Mouse (Mus musculus): ENCODE measurements around the gene Itga9. TPM values are rescaled to one million over a fixed set of nuclear protein-coding genes. Genes with fewer than 3 reads are reported as not detected.

Itga9 gene
- polyA plus RNA-seq, 1 experiment = 6.2 TPM

- no peak overlapping the region for H3K27ac ChIP-seq (ENCODE audit: control insufficient read depth, insufficient read depth, low read depth, low read length)
- H3K4me1 ChIP-seq (ENCODE audit: control insufficient read depth, insufficient read depth, low read length) = peaks cover 6% of the 10 kb centered on the region
- H3K27me3 ChIP-seq (ENCODE audit: control insufficient read depth, insufficient read depth, low read length) = no peaks in the 10 kb centered on the region
- no peaks in the 10 kb centered on the region for H3K36me3 ChIP-seq (ENCODE audit: control insufficient read depth, insufficient read depth, low read length)
- TF ChIP-seq CTCF (IDR thresholded peaks at IDR 0.05; ENCODE audit: control insufficient read depth, insufficient read depth, insufficient replicate concordance, low read depth, low read length) = no peak
- TF ChIP-seq POLR2A (IDR thresholded peaks at IDR 0.05; ENCODE audit: control insufficient read depth, low read depth, low read length) = no peak
- H3K4me3 ChIP-seq (ENCODE audit: control insufficient read depth, low read depth, low read length) = no peak overlapping the region
These were observed 79.9 kb downstream of the Itga9 start for GRCm38 (mm10) chr9:118686166-118686961.

- Histone ChIP-seq H3K36me3 (ENCODE audit: control insufficient read depth, insufficient read depth, low read length) (no peaks in the 10 kb centered on the region), H3K4me3 (ENCODE audit: control insufficient read depth, low read depth, low read length) (no peak overlapping the region), H3K4me1 (ENCODE audit: control insufficient read depth, insufficient read depth, low read length) (peaks cover 6% of the 10 kb centered on the region), H3K27ac (ENCODE audit: control insufficient read depth, insufficient read depth, low read depth, low read length) (no peak overlapping the region), H3K27me3 (ENCODE audit: control insufficient read depth, insufficient read depth, low read length) (no peaks in the 10 kb centered on the region)
- no peak for TF ChIP-seq CTCF (IDR thresholded peaks at IDR 0.05; ENCODE audit: control insufficient read depth, insufficient read depth, insufficient replicate concordance, low read depth, low read length)
- no peak for TF ChIP-seq POLR2A (IDR thresholded peaks at IDR 0.05; ENCODE audit: control insufficient read depth, low read depth, low read length)
These were observed 81.8 kb downstream of the Itga9 start for GRCm38 (mm10) chr9:118688248-118688647.

- H3K27me3 ChIP-seq (ENCODE audit: control insufficient read depth, insufficient read depth, low read length) = no peaks in the 10 kb centered on the region
- peaks cover 6% of the 10 kb centered on the region for H3K4me1 ChIP-seq (ENCODE audit: control insufficient read depth, insufficient read depth, low read length)
- no peaks in the 10 kb centered on the region for H3K36me3 ChIP-seq (ENCODE audit: control insufficient read depth, insufficient read depth, low read length)
- TF ChIP-seq POLR2A (IDR thresholded peaks at IDR 0.05; ENCODE audit: control insufficient read depth, low read depth, low read length) (no peak), CTCF (IDR thresholded peaks at IDR 0.05; ENCODE audit: control insufficient read depth, insufficient read depth, insufficient replicate concordance, low read depth, low read length) (no peak)
- H3K27ac ChIP-seq (ENCODE audit: control insufficient read depth, insufficient read depth, low read depth, low read length) = no peak overlapping the region
- no peak overlapping the region for H3K4me3 ChIP-seq (ENCODE audit: control insufficient read depth, low read depth, low read length)
These were observed 82.5 kb downstream of the Itga9 start for GRCm38 (mm10) chr9:118688921-118689451.

- Histone ChIP-seq H3K36me3 (ENCODE audit: control insufficient read depth, insufficient read depth, low read length) (no peaks in the 10 kb centered on the region), H3K27ac (ENCODE audit: control insufficient read depth, insufficient read depth, low read depth, low read length) (no peak overlapping the region), H3K4me1 (ENCODE audit: control insufficient read depth, insufficient read depth, low read length) (peaks cover 6% of the 10 kb centered on the region), H3K4me3 (ENCODE audit: control insufficient read depth, low read depth, low read length) (no peak overlapping the region), H3K27me3 (ENCODE audit: control insufficient read depth, insufficient read depth, low read length) (no peaks in the 10 kb centered on the region)
- TF ChIP-seq CTCF (IDR thresholded peaks at IDR 0.05; ENCODE audit: control insufficient read depth, insufficient read depth, insufficient replicate concordance, low read depth, low read length) = no peak
- no peak for TF ChIP-seq POLR2A (IDR thresholded peaks at IDR 0.05; ENCODE audit: control insufficient read depth, low read depth, low read length)
These were observed 86.8 kb downstream of the Itga9 start for GRCm38 (mm10) chr9:118693256-118693655.

GRCm38 (mm10) chr9:118694420-118694825 lies 87.9 kb downstream of the Itga9 start:
- no peak overlapping the region for H3K27ac ChIP-seq (ENCODE audit: control insufficient read depth, insufficient read depth, low read depth, low read length)
- TF ChIP-seq POLR2A (IDR thresholded peaks at IDR 0.05; ENCODE audit: control insufficient read depth, low read depth, low read length) (no peak), CTCF (IDR thresholded peaks at IDR 0.05; ENCODE audit: control insufficient read depth, insufficient read depth, insufficient replicate concordance, low read depth, low read length) (no peak)
- no peaks in the 10 kb centered on the region for H3K36me3 ChIP-seq (ENCODE audit: control insufficient read depth, insufficient read depth, low read length)
- H3K4me3 ChIP-seq (ENCODE audit: control insufficient read depth, low read depth, low read length) = no peak overlapping the region
- no peaks in the 10 kb centered on the region for H3K27me3 ChIP-seq (ENCODE audit: control insufficient read depth, insufficient read depth, low read length)
- H3K4me1 ChIP-seq (ENCODE audit: control insufficient read depth, insufficient read depth, low read length) = peaks cover 2% of the 10 kb centered on the region

- Histone ChIP-seq H3K4me1 (ENCODE audit: control insufficient read depth, insufficient read depth, low read length) (no peaks in the 10 kb centered on the region), H3K36me3 (ENCODE audit: control insufficient read depth, insufficient read depth, low read length) (no peaks in the 10 kb centered on the region), H3K4me3 (ENCODE audit: control insufficient read depth, low read depth, low read length) (no peak overlapping the region), H3K27me3 (ENCODE audit: control insufficient read depth, insufficient read depth, low read length) (no peaks in the 10 kb centered on the region), H3K27ac (ENCODE audit: control insufficient read depth, insufficient read depth, low read depth, low read length) (no peak overlapping the region)
- no peak for TF ChIP-seq CTCF (IDR thresholded peaks at IDR 0.05; ENCODE audit: control insufficient read depth, insufficient read depth, insufficient replicate concordance, low read depth, low read length)
- TF ChIP-seq POLR2A (IDR thresholded peaks at IDR 0.05; ENCODE audit: control insufficient read depth, low read depth, low read length) = no peak
These were observed 91.7 kb downstream of the Itga9 start for GRCm38 (mm10) chr9:118698191-118698590.

GRCm38 (mm10) chr9:118699716-118700115 lies 93.2 kb downstream of the Itga9 start:
- no peaks in the 10 kb centered on the region for H3K27me3 ChIP-seq (ENCODE audit: control insufficient read depth, insufficient read depth, low read length)
- no peaks in the 10 kb centered on the region for H3K36me3 ChIP-seq (ENCODE audit: control insufficient read depth, insufficient read depth, low read length)
- TF ChIP-seq POLR2A (IDR thresholded peaks at IDR 0.05; ENCODE audit: control insufficient read depth, low read depth, low read length) = no peak
- TF ChIP-seq CTCF (IDR thresholded peaks at IDR 0.05; ENCODE audit: control insufficient read depth, insufficient read depth, insufficient replicate concordance, low read depth, low read length) = no peak
- H3K4me1 ChIP-seq (ENCODE audit: control insufficient read depth, insufficient read depth, low read length) = no peaks in the 10 kb centered on the region
- no peak overlapping the region for H3K27ac ChIP-seq (ENCODE audit: control insufficient read depth, insufficient read depth, low read depth, low read length)
- no peak overlapping the region for H3K4me3 ChIP-seq (ENCODE audit: control insufficient read depth, low read depth, low read length)
